Mouse (Mus musculus) ES-Bruce4 (cell line): Measurements from ENCODE around the gene Sec24a.

Experiments
- CTCF ChIP-seq: IDR thresholded peaks from one replicate; pipeline ENCODE4 v1.8.1; 2011; ENCODE audit warnings: low read depth, low read length
- EP300 ChIP-seq: IDR thresholded peaks from 2 replicates; pipeline ENCODE4 v1.6.1; 2011; ENCODE audit warnings: low read depth, low read length; ENCODE audit not compliant: insufficient read depth
- POLR2A ChIP-seq: IDR thresholded peaks from one replicate; pipeline ENCODE4 v1.8.1; 2011; ENCODE audit warnings: low read length; ENCODE audit not compliant: insufficient read depth

- TF ChIP-seq CTCF (no peak), POLR2A (no peak), EP300 (no peak)
Observed at GRCm38 (mm10) chr11:51649889-51650199, 113.6 kb downstream of the Sec24a start.
